Mouse (Mus musculus) Patski (cell line): ENCODE results near the gene Schip1. TPM values are rescaled to one million over a fixed set of nuclear protein-coding genes. Genes with fewer than 3 reads are reported as not detected.

Source experiments
- ATAC-seq: fragments of 100-300 bp; one replicate; pipeline ENCODE4 v1.8.0; 2021
- CTCF ChIA-PET: fragments of 350-600 bp; sonication (Branson Sonifier 250); formaldehyde crosslinking; loops from one replicate; lab custom pipeline; 2022; ENCODE audit warnings: inconsistent platforms; lab: Charles Lee
- POLR2A ChIA-PET: fragments of 350-600 bp; sonication (Branson Sonifier 250); formaldehyde crosslinking; loops from one replicate; lab custom pipeline; 2022; ENCODE audit warnings: antibody characterized with exemption, inconsistent platforms; lab: Charles Lee
- DNase-seq: peaks from one replicate; pipeline ENCODE4 v3.0.0-alpha.2; 2011; ENCODE audit warnings: low read depth, low spot score
- H3K27me3 ChIP-seq: fragments of 371-371 bp; one replicate; pipeline ENCODE4 v1.5.1; 2021
- CTCF ChIP-seq: fragments of 100-300 bp; IDR thresholded peaks from one replicate; pipeline ENCODE4 v1.5.1; 2021
- in situ Hi-C: fragments of 300-500 bp; cut with MboI; formaldehyde crosslinking; loops from 3 replicates; pipeline ENCODE4 v1.11.1; 2018; ENCODE audit warnings: low pct_unique_long_range_greater_than_20kb, mixed read lengths
- polyA plus RNA-seq: library from polyadenylated mRNA; unstranded; gene quantifications from one replicate; pipeline ENCODE4 v1.2.3, GENCODE M21; 2021

Gene Schip1
- polyA plus RNA-seq, 1 experiment from 2014 or later, result 61.6 TPM

DNA sequence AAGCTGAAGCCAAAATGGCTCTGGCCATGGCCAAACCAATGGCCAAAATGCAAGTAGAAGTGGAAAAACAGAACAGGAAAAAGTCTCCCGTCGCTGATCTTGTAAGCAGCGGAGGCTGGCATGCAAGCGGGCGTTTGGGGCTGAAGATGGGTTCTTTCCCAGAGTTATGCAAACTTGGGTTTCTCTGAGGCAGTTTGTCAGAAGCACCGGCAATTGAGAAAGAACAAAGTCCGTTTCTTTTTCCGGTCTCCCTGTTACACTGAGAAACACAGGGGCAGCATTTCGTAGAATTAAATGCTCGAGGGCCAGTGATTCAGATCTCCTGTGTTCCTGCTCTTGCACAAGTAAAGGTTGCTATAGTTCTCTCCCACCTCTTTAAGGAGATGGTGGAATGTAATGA is 553.1 kb downstream of the Schip1 start:
- ATAC-seq (no peak), DNase-seq (no peak)
- ChIA-PET POLR2A (no interaction called here), CTCF (interaction anchor here (1.0 to 11.9 kb wide), 4 partner anchors 9 to 126 kb away, joined by 3 to 115 read pairs (median 32); no protein-coding TSS in a partner anchor)
- TF ChIP-seq CTCF, result no peak
- no peaks in the 10 kb centered on the region for H3K27me3 ChIP-seq
- in situ Hi-C loops, result loop anchor here (10.0 kb wide), 1 partner anchor 97 kb away; no protein-coding TSS in a partner anchor

DNA sequence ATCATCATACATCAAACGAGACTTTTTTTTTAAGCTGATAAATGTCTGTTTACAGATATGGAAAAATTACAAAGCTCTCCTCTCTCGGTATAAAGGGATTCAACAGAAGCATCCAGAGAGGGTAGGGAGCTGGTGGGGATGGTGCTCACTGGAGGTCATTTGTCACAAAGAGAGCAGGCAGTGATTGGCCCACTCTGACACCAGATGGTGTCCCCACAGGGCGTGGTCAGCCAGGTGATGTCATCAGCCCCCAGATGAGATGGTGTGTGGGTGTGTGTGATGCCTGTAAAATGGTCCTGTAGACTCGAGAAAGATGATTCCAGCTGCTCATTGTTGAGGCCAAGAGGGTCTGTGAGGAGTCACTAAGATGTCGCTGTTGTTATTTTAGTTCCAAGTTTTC is 554.5 kb downstream of the Schip1 start:
- no peak for ATAC-seq
- no peaks in the 10 kb centered on the region for H3K27me3 ChIP-seq
- TF ChIP-seq CTCF, result no peak
- ChIA-PET CTCF (interaction anchor here (1.4 to 15.3 kb wide), 5 partner anchors 6 to 125 kb away, joined by 3 to 115 read pairs (median 4); no protein-coding TSS in a partner anchor), POLR2A (interaction anchor here (0.8 kb wide), 1 partner anchor 12 kb away, joined by 3 read pairs; no protein-coding TSS in a partner anchor)
- no peak for DNase-seq
- in situ Hi-C loops, result loop anchor here (10.0 kb wide), 1 partner anchor 96 kb away; no protein-coding TSS in a partner anchor

DNA sequence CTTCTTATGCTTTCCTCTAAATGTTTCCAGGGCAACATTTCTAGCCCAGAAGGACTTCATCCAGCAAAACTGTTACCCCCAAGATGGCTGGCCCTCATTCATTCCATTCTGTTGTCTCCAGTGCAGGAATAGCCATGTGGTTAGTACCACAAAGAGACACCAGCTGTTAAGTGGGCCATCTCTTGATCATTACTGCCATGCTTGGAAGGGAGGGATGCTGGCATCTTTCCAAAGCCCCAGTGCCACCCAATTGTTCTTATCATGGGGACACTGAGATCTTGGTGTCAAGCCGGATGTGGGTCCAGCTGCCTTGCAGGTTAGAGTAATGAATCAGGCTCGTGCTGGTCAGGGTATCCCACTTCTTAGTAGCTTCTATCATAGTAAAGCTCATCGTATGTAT is 557.4 kb downstream of the Schip1 start:
- TF ChIP-seq CTCF, result no peak
- in situ Hi-C loops, result loop anchor here (5.0 kb wide), 1 partner anchor 565 kb away; no protein-coding TSS in a partner anchor
- no peak for DNase-seq
- H3K27me3 ChIP-seq, result no peaks in the 10 kb centered on the region
- ChIA-PET CTCF (interaction anchor here (1.2 to 15.3 kb wide), 7 partner anchors 9 to 122 kb away, joined by 3 to 115 read pairs (median 6); no protein-coding TSS in a partner anchor), POLR2A (no interaction called here)
- ATAC-seq, result no peak

DNA sequence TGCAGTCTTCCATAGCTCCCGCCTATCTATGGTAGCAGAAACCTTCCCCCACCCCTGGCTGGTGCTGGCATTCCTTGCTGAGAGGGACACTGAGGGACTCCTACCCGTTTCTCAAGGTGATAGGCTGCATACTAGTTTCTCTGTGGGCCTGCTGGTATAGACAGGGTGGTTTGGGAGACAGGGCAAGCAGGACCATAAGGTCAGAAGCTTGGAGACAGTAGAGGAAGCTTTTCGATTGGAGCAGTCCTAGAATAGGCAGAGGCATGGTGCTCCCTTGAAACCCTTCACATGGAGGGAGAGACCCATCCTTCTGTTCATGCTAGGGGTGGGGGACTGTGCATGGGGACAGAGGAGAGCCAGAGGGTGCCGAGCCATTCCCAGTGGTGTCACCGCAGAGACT is 558.4 kb downstream of the Schip1 start:
- DNase-seq, result no peak
- in situ Hi-C loops, result loop anchor here (5.0 kb wide), 1 partner anchor 566 kb away; no protein-coding TSS in a partner anchor
- ChIA-PET POLR2A (no interaction called here), CTCF (interaction anchor here (0.6 to 15.3 kb wide), 6 partner anchors 10 to 87 kb away, joined by 3 to 115 read pairs (median 4); no protein-coding TSS in a partner anchor)
- ATAC-seq, result no peak
- no peaks in the 10 kb centered on the region for H3K27me3 ChIP-seq
- no peak for TF ChIP-seq CTCF

DNA sequence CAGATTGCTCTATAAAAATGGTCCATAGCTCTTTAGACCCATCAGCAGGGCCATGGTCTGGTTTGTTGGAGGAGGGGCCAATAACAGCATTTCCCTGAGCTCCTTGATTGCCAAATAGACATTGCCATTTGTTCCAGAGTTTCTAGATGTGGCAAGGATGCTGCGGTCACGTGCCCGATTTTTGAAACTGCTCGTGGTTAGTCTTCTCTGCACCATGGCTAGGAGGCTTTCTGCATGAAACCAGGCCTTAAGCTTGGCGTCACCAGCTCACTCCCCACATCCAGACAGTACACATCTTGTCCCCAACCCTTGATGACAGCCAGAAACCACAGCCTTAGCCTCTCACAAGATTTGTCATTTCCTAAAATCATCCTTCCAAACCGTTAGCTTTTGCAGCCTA is 559.9 kb downstream of the Schip1 start:
- CTCF ChIA-PET, result interaction anchor here (1.3 to 15.3 kb wide), 4 partner anchors 12 to 86 kb away, joined by 4 to 115 read pairs (median 14); no protein-coding TSS in a partner anchor

DNA sequence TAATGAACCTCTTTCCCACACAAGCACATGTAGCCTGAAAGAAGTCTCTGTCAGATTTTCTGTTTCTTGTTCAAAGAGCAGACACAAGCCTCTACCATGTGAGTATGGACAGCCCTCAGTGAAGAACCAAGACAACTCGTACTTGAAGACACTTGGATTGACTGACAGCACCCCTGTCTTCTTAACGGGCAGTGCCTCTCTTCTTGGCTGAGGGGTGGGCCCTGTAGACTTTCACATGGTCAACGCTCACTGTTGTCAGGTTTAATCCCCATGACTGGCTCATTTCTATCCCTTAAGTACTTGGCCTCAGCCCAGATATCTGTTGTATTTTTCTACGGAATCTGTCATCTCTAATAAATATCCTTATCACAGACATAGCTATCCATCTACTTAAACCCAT is 565.7 kb downstream of the Schip1 start:
- TF ChIP-seq CTCF, result no peak
- no peaks in the 10 kb centered on the region for H3K27me3 ChIP-seq
- ATAC-seq, result no peak
- no peak for DNase-seq
- ChIA-PET CTCF (interaction anchor here (0.8 to 15.3 kb wide), 6 partner anchors 11 to 79 kb away, joined by 3 to 115 read pairs (median 4); no protein-coding TSS in a partner anchor), POLR2A (interaction anchor here (1.0 kb wide), 1 partner anchor 64 kb away, joined by 3 read pairs; no protein-coding TSS in a partner anchor)
- in situ Hi-C loops, result loop anchor here (5.0 kb wide), 1 partner anchor 302 kb away; no protein-coding TSS in a partner anchor

More for the DNA sequence above, 559.9 kb downstream of the Schip1 start:
- no peak for DNase-seq
- POLR2A ChIA-PET, result interaction anchor here (1.4 kb wide), 1 partner anchor 9 kb away, joined by 3 read pairs; no protein-coding TSS in a partner anchor
- no peak for TF ChIP-seq CTCF
- H3K27me3 ChIP-seq, result no peaks in the 10 kb centered on the region
- in situ Hi-C loops, result loop anchor here (5.0 kb wide), 1 partner anchor 567 kb away; no protein-coding TSS in a partner anchor
- ATAC-seq, result no peak

DNA sequence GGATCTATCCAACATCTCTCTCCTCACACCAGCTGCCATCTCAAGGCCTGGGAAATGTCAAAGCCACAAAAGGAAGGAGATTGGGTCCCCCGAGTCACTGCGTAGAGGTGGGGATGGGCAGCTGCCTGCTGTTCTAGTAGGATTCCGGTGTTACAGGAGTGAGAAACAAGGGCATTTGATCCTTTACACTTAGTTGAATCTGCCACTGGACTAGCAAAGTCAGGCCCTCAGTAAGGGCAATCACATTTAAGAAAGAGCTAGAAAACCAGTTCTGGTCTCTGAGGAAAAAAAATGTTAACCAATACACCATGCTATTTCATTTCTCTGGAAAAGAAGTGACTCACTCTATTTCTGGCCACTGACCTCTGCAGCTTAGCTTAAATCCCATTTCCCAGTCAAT is 566.2 kb downstream of the Schip1 start:
- ChIA-PET CTCF (interaction anchor here (0.8 to 15.3 kb wide), 8 partner anchors 9 to 126 kb away, joined by 3 to 115 read pairs (median 4); no protein-coding TSS in a partner anchor), POLR2A (interaction anchor here (1.0 to 1.6 kb wide), 3 partner anchors 11 to 63 kb away, joined by 3 to 4 read pairs (median 3); no protein-coding TSS in a partner anchor)
- ATAC-seq, result peak; percentile 53
- DNase-seq, result no peak
- no peaks in the 10 kb centered on the region for H3K27me3 ChIP-seq
- no peak for TF ChIP-seq CTCF
- in situ Hi-C loops, result loop anchor here (5.0 kb wide), 1 partner anchor 301 kb away; no protein-coding TSS in a partner anchor

DNA sequence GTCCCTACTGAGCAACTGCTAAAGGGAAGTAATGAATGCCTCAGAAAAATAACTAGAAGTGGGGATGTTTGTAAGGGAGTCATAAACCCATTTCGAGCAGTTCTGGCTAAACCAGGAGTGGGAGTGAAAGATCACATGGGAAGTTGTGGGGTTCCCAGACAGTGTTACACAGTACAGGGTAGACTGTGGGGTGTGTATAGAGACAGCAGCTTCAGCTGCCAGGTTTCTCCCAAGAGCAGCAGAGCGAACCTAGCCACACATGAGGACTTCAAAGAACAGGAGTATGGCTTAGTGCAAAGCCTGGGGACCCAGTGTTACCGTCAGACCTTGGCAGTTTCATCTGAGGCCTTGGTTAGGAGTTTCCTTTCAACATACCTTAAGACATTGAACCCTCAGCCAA is 568.1 kb downstream of the Schip1 start:
- CTCF ChIA-PET, result interaction anchor here (1.3 to 15.3 kb wide), 3 partner anchors 11 to 77 kb away, joined by 3 to 115 read pairs (median 14); no protein-coding TSS in a partner anchor
- H3K27me3 ChIP-seq, result no peaks in the 10 kb centered on the region
- no peak for TF ChIP-seq CTCF
- ATAC-seq, result no peak
- in situ Hi-C loops, result loop anchor here (5.0 kb wide), 1 partner anchor 300 kb away; no protein-coding TSS in a partner anchor
- POLR2A ChIA-PET, result no interaction called here
- DNase-seq, result no peak

DNA sequence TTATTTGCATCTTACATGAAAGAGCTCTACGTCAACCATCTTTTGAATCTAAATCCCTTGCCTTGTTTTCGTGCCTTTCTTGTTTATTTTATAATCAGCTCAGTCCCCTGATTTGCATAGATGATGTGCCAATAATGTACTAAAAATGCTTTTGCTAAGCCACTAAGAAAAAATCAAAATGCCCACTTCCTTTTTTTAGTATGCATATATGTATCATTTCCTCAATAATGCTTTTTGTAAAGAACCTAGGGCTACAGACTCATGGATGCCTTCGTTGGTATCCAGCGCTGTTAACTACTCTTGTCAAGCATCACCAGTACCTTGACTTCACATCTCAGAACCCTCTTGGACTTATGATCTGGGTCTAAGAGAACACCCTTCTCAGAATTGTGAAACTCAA is 569.0 kb downstream of the Schip1 start:
- no peak for TF ChIP-seq CTCF
- CTCF ChIA-PET, result interaction anchor here (1.0 to 15.3 kb wide), 4 partner anchors 12 to 84 kb away, joined by 3 to 115 read pairs (median 8); no protein-coding TSS in a partner anchor
- POLR2A ChIA-PET, result interaction anchor here (1.0 kb wide), 1 partner anchor 9 kb away, joined by 3 read pairs; no protein-coding TSS in a partner anchor
- H3K27me3 ChIP-seq, result no peaks in the 10 kb centered on the region
- in situ Hi-C loops, result loop anchor here (5.0 kb wide), 1 partner anchor 299 kb away; no protein-coding TSS in a partner anchor
- DNase-seq (no peak), ATAC-seq (no peak)

DNA sequence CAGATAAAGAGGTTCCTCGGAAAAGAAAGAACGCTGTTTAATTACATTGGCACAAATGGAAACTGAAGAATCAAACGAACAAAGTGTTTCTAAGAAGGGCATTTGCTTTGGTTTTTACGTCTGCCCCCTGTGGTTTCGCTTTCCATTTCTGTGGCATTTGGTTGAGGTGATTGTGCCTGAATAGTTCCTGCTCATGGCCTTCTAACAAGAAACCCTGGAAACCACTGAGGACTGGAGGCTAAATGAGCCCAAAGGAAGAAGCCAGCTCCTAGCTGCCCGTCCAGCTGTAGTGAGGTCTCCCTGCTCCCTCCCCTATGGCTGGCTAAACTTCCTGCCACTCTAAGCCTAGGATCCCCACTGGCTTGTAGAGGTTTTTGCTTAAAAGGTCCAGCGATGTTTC is 573.4 kb downstream of the Schip1 start:
- DNase-seq, result no peak
- TF ChIP-seq CTCF, result no peak
- no peak for ATAC-seq
- H3K27me3 ChIP-seq, result no peaks in the 10 kb centered on the region
- ChIA-PET POLR2A (no interaction called here), CTCF (no interaction called here)
- in situ Hi-C loops, result no loop called here
